Mouse (Mus musculus) c-Kit-negative CD71-positive TER-119-positive erythroid progenitor cells, embryonic 14.5 days (primary cell): ENCODE data around the gene B3gat3.
"Not testable (repeated sequence)": the region's sequence is repeated elsewhere in the genome, so short reads cannot be mapped to it uniquely, and the experiment has no call there.

ENCODE experiments used
- DNase-seq: peaks from one replicate; pipeline ENCODE4 v3.0.0-alpha.2; 2013; ENCODE audit warnings: low read depth, low spot score

Gene B3gat3

GRCm38 (mm10) chr19:8942276-8942964 is 22.2 kb downstream of the B3gat3 start:
- DNase-seq, result no peak

GRCm38 (mm10) chr19:8943047-8943446 is 22.9 kb downstream of the B3gat3 start:
- DNase-seq, result no peak

GRCm38 (mm10) chr19:8944062-8944461 is 23.9 kb downstream of the B3gat3 start:
- DNase-seq, result no peak

- DNase-seq, result no peak
Observed at GRCm38 (mm10) chr19:8944750-8945149, 24.6 kb downstream of the B3gat3 start.

- DNase-seq, result no peak
Observed at GRCm38 (mm10) chr19:8945251-8945650, 25.1 kb downstream of the B3gat3 start.

- no peak for DNase-seq
Observed at GRCm38 (mm10) chr19:8946929-8947328, 26.8 kb downstream of the B3gat3 start.

- no peak for DNase-seq
Observed at GRCm38 (mm10) chr19:8950190-8950589, 30.0 kb downstream of the B3gat3 start.

GRCm38 (mm10) chr19:8952241-8952640 is 32.1 kb downstream of the B3gat3 start:
- no peak for DNase-seq

- DNase-seq, result peak; percentile 83
Observed at GRCm38 (mm10) chr19:8953135-8954039, 33.2 kb downstream of the B3gat3 start, which contains the start of gene Tut1. Tut1 (plus strand) TSS chr19:8953847.

- no peak for DNase-seq
Observed at GRCm38 (mm10) chr19:8954171-8954570, 34.0 kb downstream of the B3gat3 start.

- DNase-seq, result no peak
Observed at GRCm38 (mm10) chr19:8962256-8962655, 42.1 kb downstream of the B3gat3 start.

GRCm38 (mm10) chr19:8965075-8965474 is 44.9 kb downstream of the B3gat3 start:
- DNase-seq, result no peak

GRCm38 (mm10) chr19:8965771-8966170 is 45.6 kb downstream of the B3gat3 start:
- DNase-seq, result no peak

- DNase-seq, result no peak
Observed at GRCm38 (mm10) chr19:8966198-8966589, 46.0 kb downstream of the B3gat3 start.

GRCm38 (mm10) chr19:8966590-8967372 is 46.6 kb downstream of the B3gat3 start, which contains the start of gene Eef1g:
Eef1g (plus strand) TSS chr19:8967041.
- peak; percentile 98 for DNase-seq

GRCm38 (mm10) chr19:8967373-8967743 is 47.2 kb downstream of the B3gat3 start:
- no peak for DNase-seq

GRCm38 (mm10) chr19:8967893-8968292 is 47.7 kb downstream of the B3gat3 start:
- DNase-seq, result no peak

GRCm38 (mm10) chr19:8972491-8972890 is 52.3 kb downstream of the B3gat3 start:
- not testable (repeated sequence) for DNase-seq

- DNase-seq, result no peak
Observed at GRCm38 (mm10) chr19:8974638-8975037, 54.5 kb downstream of the B3gat3 start.

- DNase-seq, result no peak
Observed at GRCm38 (mm10) chr19:8975491-8975890, 55.3 kb downstream of the B3gat3 start.

- no peak for DNase-seq
Observed at GRCm38 (mm10) chr19:8976535-8976934, 56.4 kb downstream of the B3gat3 start.
